11 mouse cellular contexts compared by ENCODE assay signal in the genomic region with DNA sequence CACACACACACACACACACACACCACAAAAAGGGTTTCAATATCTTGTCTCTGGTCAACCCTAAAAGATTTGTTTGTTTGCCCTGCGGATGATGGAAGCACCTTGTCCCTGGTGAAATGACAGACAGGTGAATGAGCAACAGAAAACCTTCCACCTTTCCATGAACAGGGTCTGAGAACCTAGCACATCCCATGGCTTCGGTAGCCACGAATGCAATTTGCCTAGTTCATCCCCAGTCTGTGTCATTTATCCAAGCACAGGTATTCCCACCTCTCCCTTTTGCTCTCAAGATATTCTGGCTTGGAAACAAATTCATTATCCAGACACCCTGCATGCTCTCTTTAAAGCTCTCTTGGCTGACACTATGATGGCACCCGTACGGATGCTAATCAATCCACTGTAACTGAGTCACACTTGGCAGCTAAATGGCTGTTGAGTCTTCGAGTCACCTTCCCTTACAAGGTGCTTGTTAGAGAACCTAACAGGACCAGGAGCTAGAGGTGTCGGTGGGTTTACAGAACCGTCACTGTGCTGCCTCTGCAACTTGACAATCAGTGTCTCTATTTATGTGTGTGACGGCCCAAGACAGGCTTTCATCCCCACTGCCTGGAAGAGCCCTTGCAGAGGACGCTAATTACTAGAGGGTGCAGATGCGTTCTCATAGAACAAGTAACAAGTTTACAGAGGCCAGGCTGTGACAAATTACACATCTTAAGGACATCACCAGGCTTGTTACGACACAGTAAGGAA.
"Had no signal": no experiment of that assay in that cellular context is flagged by ENCODE, and none has a peak within 500 bp of the region (broad histone marks: within the 10 kb centered on the region; RNA-seq: fewer than 3 reads in every experiment).

No protein-coding gene starts in this region.

- H3K9ac ChIP-seq: liver, embryonic 13.5 days had no signal

- H3K27me3 ChIP-seq: liver, embryonic 13.5 days had no signal

- H3K4me2 ChIP-seq: liver, embryonic 13.5 days; midbrain, embryonic 11.5 days had no signal

- H3K4me1 ChIP-seq: liver, embryonic 13.5 days had no signal

- H3K9me3 ChIP-seq: liver, embryonic 13.5 days had no signal

- H3K4me3 ChIP-seq: layer of hippocampus, adult 2 months; liver, embryonic 13.5 days had no signal

- DNase-seq: kidney, adult 2 months; kidney, postnatal 25 days; layer of hippocampus, adult 9-11 months; liver, embryonic 13.5 days; lung, adult 2 months; lung, postnatal 14 days; lung, postnatal 4 days; thymus, adult 18-20 months; thymus, postnatal 36 days had no signal

- H3K27ac ChIP-seq: layer of hippocampus, adult 2 months; liver, embryonic 13.5 days had no signal

- H3K36me3 ChIP-seq: liver, embryonic 13.5 days had no signal
